Mouse (Mus musculus) intestine, postnatal 0 days (tissue): Measurements from ENCODE around the gene Dppa5a. TPM values are rescaled to one million over a fixed set of nuclear protein-coding genes. Genes with fewer than 3 reads are reported as not detected.

ENCODE experiments used
- ATAC-seq: fragments of 200-750 bp; cut with Nextera tagmentation; 2 replicates; pipeline ENCODE4 v1.8.0; 2017; ENCODE audit warnings: mild to moderate bottlenecking, moderate TSS enrichment, moderate library complexity
- H3K27ac ChIP-seq: fragments of 300-500 bp; sonication (generic); 2 replicates; pipeline ENCODE4 v1.5.1; 2014; ENCODE audit warnings: mild to moderate bottlenecking, low read depth, low read length, moderate library complexity
- H3K27me3 ChIP-seq: fragments of 300-500 bp; sonication (generic); replicated peaks from 2 replicates; pipeline ENCODE4 v1.6.1; 2014; ENCODE audit warnings: low read length, mixed read lengths; ENCODE audit not compliant: control insufficient read depth, insufficient read depth
- H3K36me3 ChIP-seq: fragments of 300-500 bp; sonication (generic); 2 replicates; pipeline ENCODE4 v1.6.1; 2014; ENCODE audit warnings: mild to moderate bottlenecking, moderate library complexity; ENCODE audit not compliant: control insufficient read depth, insufficient read depth
- H3K4me1 ChIP-seq: fragments of 300-500 bp; sonication (generic); replicated peaks from 2 replicates; pipeline ENCODE4 v1.6.1; 2014; ENCODE audit warnings: antibody characterized with exemption, low read length, mixed read lengths; ENCODE audit not compliant: control insufficient read depth, insufficient read depth
- H3K4me2 ChIP-seq: fragments of 300-500 bp; sonication (generic); replicated peaks from 2 replicates; pipeline ENCODE4 v1.6.1; 2014; ENCODE audit warnings: low read depth, mild to moderate bottlenecking, moderate library complexity
- H3K4me3 ChIP-seq: fragments of 300-500 bp; sonication (generic); 2 replicates; pipeline ENCODE4 v1.5.1; 2014; ENCODE audit warnings: low read depth, low read length
- H3K9ac ChIP-seq: fragments of 300-500 bp; sonication (generic); 2 replicates; pipeline ENCODE4 v1.6.1; 2014; ENCODE audit warnings: mild to moderate bottlenecking, low read depth, low read length
- H3K9me3 ChIP-seq: fragments of 300-500 bp; sonication (generic); 2 replicates; pipeline ENCODE4 v1.6.1; 2016; ENCODE audit warnings: mixed run types; ENCODE audit not compliant: control insufficient read depth
- CTCF ChIP-seq: sonication (generic); IDR thresholded peaks from 2 replicates; pipeline ENCODE4 v1.5.1; 2016; ENCODE audit warnings: low read depth, mild to moderate bottlenecking, control low read depth, antibody characterized with exemption, moderate library complexity
- WGBS: fragments of 180-500 bp; shearing (Covaris S2); extraction: QIAGEN DNeasy Blood & Tissue Kit; methylation state at CpG from one replicate; pipeline ENCODE4 v1.1.7; 2014; 5-methylcytosine and 5-hydroxymethylcytosine counted together
- polyA plus RNA-seq: library from polyadenylated mRNA; unstranded; fragments of >200 nt; fragmentation: Nextera tagmentation; extraction: Ambion mirVana; gene quantifications from 2 replicates; pipeline ENCODE4 v1.2.1, GENCODE M21; 2015

Dppa5a gene
- polyA plus RNA-seq, 1 experiment from 2014 or later = not detected

- WGBS = 86% methylated on average over 7 of the region's 7 CpGs
- no peak overlapping the region for H3K4me3 ChIP-seq
- no peak for ATAC-seq
Observed at GRCm38 (mm10) chr9:78369786-78370185, 1.8 kb upstream of the Dppa5a start.

DNA sequence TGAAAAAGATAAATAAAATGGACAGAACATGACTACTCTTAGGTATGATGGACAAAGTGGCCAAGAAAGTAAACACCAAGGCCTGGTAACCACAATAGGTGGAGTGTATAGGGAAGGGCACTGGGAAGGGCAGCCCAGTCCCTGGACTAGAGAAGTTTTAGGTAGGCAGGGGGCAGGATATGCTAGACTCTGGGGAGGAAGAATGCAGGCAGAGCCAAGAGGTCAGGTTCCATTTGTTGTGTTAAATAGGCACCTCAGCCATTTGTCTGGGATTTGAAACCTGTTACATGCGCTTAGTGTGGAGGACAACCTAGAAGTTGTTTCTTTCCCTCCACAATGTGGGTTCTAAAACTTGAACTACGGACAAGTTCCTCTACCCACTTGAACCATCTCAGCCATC is 1.4 kb upstream of the Dppa5a start:
- Histone ChIP-seq H3K4me3 (no peak overlapping the region), H3K9me3 (no peaks in the 10 kb centered on the region), H3K27me3 (no peaks in the 10 kb centered on the region), H3K9ac (no peak overlapping the region), H3K4me1 (no peaks in the 10 kb centered on the region), H3K27ac (no peak overlapping the region), H3K36me3 (no peaks in the 10 kb centered on the region), H3K4me2 (no peak overlapping the region)
- TF ChIP-seq CTCF = no peak
- no peak for ATAC-seq
- WGBS = 84% methylated on average over 2 of the region's 2 CpGs

More at GRCm38 (mm10) chr9:78369786-78370185, 1.8 kb upstream of the Dppa5a start:
- H3K4me2 ChIP-seq = no peak overlapping the region
- no peaks in the 10 kb centered on the region for H3K9me3 ChIP-seq
- H3K4me1 ChIP-seq = no peaks in the 10 kb centered on the region
- no peaks in the 10 kb centered on the region for H3K27me3 ChIP-seq
- TF ChIP-seq CTCF = no peak
- no peak overlapping the region for H3K27ac ChIP-seq
- no peak overlapping the region for H3K9ac ChIP-seq
- H3K36me3 ChIP-seq = no peaks in the 10 kb centered on the region

DNA sequence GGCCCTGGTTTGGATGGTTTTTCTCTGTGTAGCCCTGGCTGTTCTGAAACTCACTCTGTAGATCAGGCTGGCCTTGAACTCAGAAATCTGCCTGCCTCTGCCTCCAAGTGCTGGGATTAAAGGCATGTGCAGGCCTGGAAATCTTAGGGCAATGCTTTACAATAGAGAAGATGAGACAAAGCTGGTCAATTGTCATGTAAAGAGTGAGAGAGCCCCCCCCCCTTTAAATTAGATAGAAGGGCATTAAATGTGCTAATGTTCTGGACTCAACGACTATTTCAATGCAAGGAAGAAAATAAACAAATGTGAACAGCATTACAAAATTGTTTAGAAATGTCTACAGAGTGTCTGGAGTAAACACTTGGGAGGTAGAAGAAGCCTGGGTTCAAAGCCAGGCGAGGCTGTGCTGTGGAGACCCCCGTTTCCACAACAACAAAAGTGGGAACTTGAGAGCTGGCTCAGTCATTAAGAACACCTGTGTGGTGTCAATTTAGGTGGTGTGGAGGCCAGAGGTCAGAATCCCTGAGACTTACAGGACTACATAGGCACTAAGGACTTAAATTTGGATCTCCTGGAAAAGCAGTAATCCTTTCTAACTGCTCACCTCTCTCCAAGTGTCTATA is 805 bp upstream of the Dppa5a start:
- Histone ChIP-seq H3K4me3 (no peak overlapping the region), H3K27me3 (no peaks in the 10 kb centered on the region), H3K27ac (no peak overlapping the region), H3K4me1 (no peaks in the 10 kb centered on the region), H3K4me2 (no peak overlapping the region), H3K9me3 (no peaks in the 10 kb centered on the region), H3K9ac (no peak overlapping the region), H3K36me3 (no peaks in the 10 kb centered on the region)
- 72% methylated on average over 3 of the region's 3 CpGs for WGBS
- TF ChIP-seq CTCF = no peak
- ATAC-seq = no peak

- no peak for TF ChIP-seq CTCF
- WGBS = 55% methylated on average over 13 of the region's 13 CpGs
- Histone ChIP-seq H3K9ac (no peak overlapping the region), H3K4me1 (no peaks in the 10 kb centered on the region), H3K27me3 (no peaks in the 10 kb centered on the region), H3K36me3 (no peaks in the 10 kb centered on the region), H3K4me3 (no peak overlapping the region), H3K27ac (no peak overlapping the region), H3K4me2 (no peak overlapping the region), H3K9me3 (no peaks in the 10 kb centered on the region)
- no peak for ATAC-seq
Observed at GRCm38 (mm10) chr9:78365850-78366544, 2.0 kb downstream of the Dppa5a start.

DNA sequence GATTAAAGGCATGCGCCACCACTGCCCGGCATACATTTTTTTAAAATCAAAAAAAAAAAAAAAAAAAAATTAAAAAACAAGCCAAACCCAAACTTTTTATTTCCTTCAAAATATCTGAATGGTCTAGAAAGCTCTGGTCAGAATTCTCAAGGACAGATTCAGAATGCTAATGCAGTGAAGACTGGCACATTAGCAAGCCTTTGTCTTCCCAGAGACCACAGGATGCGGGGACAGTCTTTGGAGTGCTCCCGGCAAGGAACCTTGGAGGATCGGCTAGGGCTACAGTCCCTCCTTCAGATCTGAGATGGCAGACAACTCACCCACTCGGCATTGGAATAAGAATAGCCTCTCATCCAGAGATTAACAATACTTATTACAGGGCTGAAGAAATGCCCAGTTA is 3.3 kb downstream of the Dppa5a start:
- Histone ChIP-seq H3K27me3 (no peaks in the 10 kb centered on the region), H3K36me3 (no peaks in the 10 kb centered on the region), H3K9ac (no peak overlapping the region), H3K4me3 (no peak overlapping the region), H3K9me3 (no peaks in the 10 kb centered on the region), H3K4me1 (no peaks in the 10 kb centered on the region), H3K4me2 (no peak overlapping the region), H3K27ac (no peak overlapping the region)
- no peak for TF ChIP-seq CTCF
- WGBS = 91% methylated on average over 6 of the region's 6 CpGs
- no peak for ATAC-seq

GRCm38 (mm10) chr9:78363374-78363773 is 4.6 kb downstream of the Dppa5a start:
- H3K27me3 ChIP-seq = no peaks in the 10 kb centered on the region
- no peak overlapping the region for H3K4me3 ChIP-seq
- no peak for ATAC-seq
- H3K4me2 ChIP-seq = no peak overlapping the region
- no peak overlapping the region for H3K9ac ChIP-seq
- WGBS = 60% methylated on average over 6 of the region's 6 CpGs
- no peaks in the 10 kb centered on the region for H3K36me3 ChIP-seq
- H3K9me3 ChIP-seq = no peaks in the 10 kb centered on the region
- no peaks in the 10 kb centered on the region for H3K4me1 ChIP-seq
- no peak for TF ChIP-seq CTCF
- no peak overlapping the region for H3K27ac ChIP-seq
